Mouse (Mus musculus) brown adipose tissue, adult 24 weeks (tissue): ENCODE measurements around the gene Exd1. TPM values are rescaled to one million over a fixed set of nuclear protein-coding genes. Genes with fewer than 3 reads are reported as not detected.
"Not testable (repeated sequence)": the region's sequence is repeated elsewhere in the genome, so short reads cannot be mapped to it uniquely, and the experiment has no call there.

Experiments
- H3K27ac ChIP-seq: fragments of 200-500 bp; replicated peaks from 2 replicates; pipeline ENCODE4 v1.5.1; 2012; ENCODE audit warnings: low read depth, mild to moderate bottlenecking, low read length
- H3K4me1 ChIP-seq: fragments of 200-500 bp; 2 replicates; pipeline ENCODE4 v1.6.1; 2012; ENCODE audit warnings: low read length, mixed read lengths; ENCODE audit not compliant: control insufficient read depth, insufficient read depth, insufficient read length
- H3K4me3 ChIP-seq: fragments of 200-500 bp; 2 replicates; pipeline ENCODE4 v1.5.1; 2012; ENCODE audit warnings: low read depth, mild to moderate bottlenecking, low read length, moderate library complexity; ENCODE audit not compliant: insufficient read depth
- polyA plus RNA-seq: library from polyadenylated mRNA; stranded (reverse); fragments of >200 nt; gene quantifications from 2 replicates; pipeline ENCODE4 v1.2.4, GENCODE M21; 2012; ENCODE audit not compliant: missing spikeins, insufficient read depth, insufficient read length

The Exd1 gene
- polyA plus RNA-seq, 1 experiment, result 2.9 TPM

GRCm38 (mm10) chr2:119508518-119508917 lies 38.9 kb downstream of the Exd1 start:
- not testable (repeated sequence) for H3K4me1 ChIP-seq, H3K27ac ChIP-seq, H3K4me3 ChIP-seq

DNA sequence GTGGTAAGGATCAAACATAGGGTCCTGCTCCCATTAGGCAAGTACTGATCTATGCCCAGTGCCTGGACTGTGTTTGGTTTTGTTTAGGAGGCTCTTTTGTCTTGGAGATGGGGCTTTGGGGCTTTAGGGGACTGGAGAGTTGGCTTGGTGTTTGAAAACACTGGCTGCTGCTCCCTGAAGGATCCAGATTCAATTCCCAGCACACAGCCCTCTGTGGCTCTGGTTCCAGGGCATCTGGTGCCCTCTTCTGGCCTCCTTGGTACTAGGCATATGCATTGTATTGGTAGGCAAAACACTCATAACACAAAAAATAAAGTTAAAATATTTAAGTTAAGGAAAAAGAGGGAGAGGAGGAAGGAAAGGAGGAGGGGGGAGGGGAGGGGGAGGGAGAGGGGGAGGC lies 40.3 kb downstream of the Exd1 start:
- H3K27ac ChIP-seq, result no peak overlapping the region
- no peaks in the 10 kb centered on the region for H3K4me1 ChIP-seq
- no peak overlapping the region for H3K4me3 ChIP-seq

GRCm38 (mm10) chr2:119500965-119501652 lies 46.3 kb downstream of the Exd1 start:
- Histone ChIP-seq H3K27ac (no peak overlapping the region), H3K4me3 (no peak overlapping the region), H3K4me1 (no peaks in the 10 kb centered on the region)

DNA sequence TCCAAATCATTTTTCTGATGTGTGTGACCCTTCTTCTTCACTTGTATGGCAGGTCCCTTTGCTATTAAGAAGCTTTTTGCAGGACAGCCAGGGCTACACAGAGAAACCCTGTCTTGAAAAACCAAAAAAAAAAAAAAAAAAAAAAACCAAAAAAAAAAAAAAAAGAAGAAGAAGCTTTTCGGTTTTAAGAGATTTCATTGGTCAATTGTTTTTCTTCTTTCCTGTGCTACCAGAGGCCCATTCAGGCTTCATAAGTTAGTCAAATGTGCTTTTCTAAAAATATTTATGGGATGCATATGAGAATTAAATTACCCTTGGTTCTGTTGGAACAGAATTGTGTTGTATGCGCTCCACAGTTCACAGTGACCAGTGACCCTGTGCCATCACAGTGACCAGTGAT lies 48.6 kb downstream of the Exd1 start:
- Histone ChIP-seq H3K27ac (no peak overlapping the region), H3K4me3 (no peak overlapping the region), H3K4me1 (no peaks in the 10 kb centered on the region)

- Histone ChIP-seq H3K4me1 (no peaks in the 10 kb centered on the region), H3K27ac (no peak overlapping the region), H3K4me3 (no peak overlapping the region)
Measured at GRCm38 (mm10) chr2:119496082-119496481, 51.3 kb downstream of the Exd1 start.

- no peak overlapping the region for H3K27ac ChIP-seq
- no peak overlapping the region for H3K4me3 ChIP-seq
Measured at GRCm38 (mm10) chr2:119491953-119492352, 55.5 kb downstream of the Exd1 start.

DNA sequence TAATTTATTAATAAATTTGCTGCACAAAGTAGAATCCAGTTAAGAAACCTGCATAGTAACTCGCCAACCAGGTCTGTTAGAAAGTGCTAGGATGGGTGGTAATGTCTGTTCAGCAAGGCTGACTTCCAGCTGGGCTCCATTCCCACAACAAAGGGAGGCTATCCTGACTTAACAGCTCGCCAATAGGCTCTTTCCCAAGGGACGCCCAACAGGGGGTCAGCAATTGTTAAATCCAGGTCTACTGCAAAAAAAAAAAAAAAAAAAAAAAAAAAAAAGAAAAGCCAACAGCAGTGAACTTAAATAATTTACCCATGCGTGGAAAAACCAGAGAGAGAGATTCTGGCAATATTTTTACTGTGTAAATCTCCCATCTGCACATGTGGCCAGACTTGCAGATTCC lies 60.9 kb downstream of the Exd1 start:
- H3K27ac ChIP-seq, result no peak overlapping the region
- H3K4me1 ChIP-seq, result no peaks in the 10 kb centered on the region
- no peak overlapping the region for H3K4me3 ChIP-seq

More at GRCm38 (mm10) chr2:119491953-119492352, 55.5 kb downstream of the Exd1 start:
- H3K4me1 ChIP-seq, result no peaks in the 10 kb centered on the region

DNA sequence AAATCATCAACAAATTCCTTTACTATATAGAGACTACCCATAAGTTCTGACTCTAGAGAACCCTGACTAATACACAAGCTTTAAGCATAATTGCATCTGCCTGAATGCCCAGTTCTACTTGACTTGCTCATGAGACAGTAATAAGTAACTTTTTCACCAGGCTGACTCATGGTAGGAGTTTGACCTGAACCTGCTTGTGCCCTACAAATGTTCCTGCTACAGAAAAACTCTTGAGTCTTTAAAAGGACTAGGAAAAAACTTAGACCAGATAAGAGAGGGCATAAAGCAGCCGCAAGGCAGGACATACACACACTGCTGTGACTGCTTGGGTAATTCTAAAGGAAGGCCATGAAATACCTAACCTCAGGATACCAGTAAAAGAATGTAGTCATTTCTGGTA lies 65.1 kb downstream of the Exd1 start:
- Histone ChIP-seq H3K27ac (no peak overlapping the region), H3K4me3 (no peak overlapping the region), H3K4me1 (no peaks in the 10 kb centered on the region)

GRCm38 (mm10) chr2:119478397-119478749 lies 69.1 kb downstream of the Exd1 start:
- Histone ChIP-seq H3K4me1 (no peaks in the 10 kb centered on the region), H3K27ac (peak overlapping the region; percentile 66), H3K4me3 (peak overlapping the region; percentile 87)

DNA sequence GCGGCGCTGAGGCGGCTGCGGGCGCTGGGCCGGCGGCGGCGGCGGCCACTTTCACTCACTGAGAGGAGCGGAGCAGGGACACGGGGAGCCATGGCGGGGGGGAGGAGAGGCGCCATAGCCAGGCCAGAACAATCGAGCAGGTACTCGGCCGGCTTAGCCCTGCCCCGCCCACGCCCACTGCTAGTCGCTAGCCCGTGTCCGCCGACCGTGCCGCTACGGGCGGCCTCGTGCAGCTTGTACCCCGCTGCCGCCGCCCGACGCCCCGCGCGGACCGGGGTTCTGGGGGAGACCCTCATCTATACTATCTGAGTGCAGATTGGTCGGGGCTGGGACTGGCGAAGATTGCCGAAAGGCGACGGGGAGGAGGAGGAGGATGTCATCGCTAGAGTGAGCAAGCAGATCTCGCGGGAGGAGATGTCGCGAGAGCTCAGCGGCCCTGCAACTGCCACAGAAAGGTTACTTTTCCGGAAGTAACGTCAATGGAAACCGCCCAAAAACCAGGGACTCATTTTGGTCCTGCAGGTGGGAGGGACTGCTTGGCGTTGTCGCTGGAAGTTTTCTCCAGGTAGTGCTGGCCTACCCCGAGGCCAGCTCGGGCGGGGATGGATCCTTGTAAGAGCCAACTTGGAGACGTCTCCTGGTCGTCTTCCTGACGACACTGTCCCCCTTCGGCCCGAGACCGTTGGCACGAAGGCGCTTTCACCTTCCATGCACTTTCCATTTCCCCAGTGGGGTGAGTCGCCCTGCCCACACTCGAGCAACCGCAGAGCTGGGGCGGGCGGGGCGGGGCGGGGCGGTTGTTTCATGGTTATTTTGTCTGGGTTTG lies 69.6 kb downstream of the Exd1 start, which contains the start of gene Ino80:
Ino80 (minus strand) TSS at position 117 of the 826 bp plus-strand sequence.
- H3K4me3 ChIP-seq, result peak within 1 kb of the TSS; percentile 98
- H3K27ac ChIP-seq, result peak within 1 kb of the TSS; percentile 96
- no peaks in the 10 kb centered on the region for H3K4me1 ChIP-seq

- Histone ChIP-seq H3K27ac (peak overlapping the region; percentile 96), H3K4me3 (peak overlapping the region; percentile 98), H3K4me1 (no peaks in the 10 kb centered on the region)
Measured at GRCm38 (mm10) chr2:119476621-119477391, 70.6 kb downstream of the Exd1 start.

DNA sequence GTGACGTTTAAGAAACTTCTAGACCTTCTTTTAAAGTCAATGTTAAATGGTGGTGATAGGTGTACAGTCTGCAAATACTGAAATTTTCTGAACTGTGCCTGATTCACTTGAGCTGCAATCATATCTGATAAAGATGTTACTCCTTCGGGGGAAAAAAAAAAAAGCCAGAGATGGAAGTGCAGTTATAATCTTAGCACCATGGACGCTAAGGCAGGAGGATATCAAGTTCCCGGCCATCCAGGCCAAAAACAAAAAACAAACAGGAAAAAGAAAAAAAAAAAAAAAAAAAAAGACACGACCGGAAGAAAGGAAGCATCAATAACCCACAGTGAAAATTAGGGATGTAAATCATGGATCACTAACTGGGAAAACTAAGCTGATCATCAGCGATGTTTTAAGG lies 71.3 kb downstream of the Exd1 start:
- no peaks in the 10 kb centered on the region for H3K4me1 ChIP-seq
- H3K4me3 ChIP-seq, result peak overlapping the region; percentile 98
- peak overlapping the region; percentile 96; the same call in 1 of the 2 replicates for H3K27ac ChIP-seq
